Mouse (Mus musculus) heart, embryonic 14.5 days (tissue): ENCODE measurements around the gene S100a10. TPM values are rescaled to one million over a fixed set of nuclear protein-coding genes. Genes with fewer than 3 reads are reported as not detected.
A peak's percentile ranks its signal among the peaks of the same experiment; 100 is the strongest.

Source experiments
- ATAC-seq: fragments of 200-750 bp; cut with Nextera tagmentation; 2 replicates; pipeline ENCODE4 v1.8.0; 2017; ENCODE audit warnings: low read depth, moderate TSS enrichment; ENCODE audit not compliant: insufficient number of reproducible peaks, insufficient read depth, low FRiP score
- H3K27ac ChIP-seq, 2 experiments: fragments of 200-500 bp in 1 of 2; fragments of 300-500 bp in 1 of 2; sonication (generic) in 1 of 2; replicated peaks in 1 of 2; 2 replicates each; pipeline ENCODE4 v1.5.1; 2012 to 2014; ENCODE audit warnings: low read depth in 2 of 2, low read length in 2 of 2, control low read depth in 1 of 2, mild to moderate bottlenecking in 1 of 2, mixed read lengths in 1 of 2; ENCODE audit not compliant: control insufficient read depth in 1 of 2, insufficient read depth in 1 of 2
- H3K27me3 ChIP-seq: fragments of 300-500 bp; sonication (generic); 2 replicates; pipeline ENCODE4 v1.6.1; 2014; ENCODE audit warnings: mild to moderate bottlenecking, low read length, control low read depth; ENCODE audit not compliant: control insufficient read depth, insufficient read depth
- H3K36me3 ChIP-seq: fragments of 300-500 bp; sonication (generic); 2 replicates; pipeline ENCODE4 v1.6.1; 2014; ENCODE audit warnings: mild to moderate bottlenecking, control low read depth, low read length, mixed read lengths; ENCODE audit not compliant: control insufficient read depth, insufficient read depth
- H3K4me1 ChIP-seq, 2 experiments: fragments of 200-500 bp in 1 of 2; fragments of 300-500 bp in 1 of 2; sonication (generic) in 1 of 2; 2 replicates each; pipeline ENCODE4 v1.6.1; 2012 to 2014; ENCODE audit warnings: low read length in 2 of 2, control low read depth in 1 of 2, mixed read lengths in 1 of 2; ENCODE audit not compliant: control insufficient read depth in 2 of 2, insufficient read depth in 2 of 2
- H3K4me2 ChIP-seq: fragments of 300-500 bp; sonication (generic); 2 replicates; pipeline ENCODE4 v1.6.1; 2014; ENCODE audit warnings: mild to moderate bottlenecking, low read length
- H3K4me3 ChIP-seq, 2 experiments: fragments of 200-500 bp in 1 of 2; fragments of 300-500 bp in 1 of 2; sonication (generic) in 1 of 2; 2 replicates each; pipeline ENCODE4 v1.5.1; 2012 to 2014; ENCODE audit warnings: low read length in 2 of 2, mild to moderate bottlenecking in 2 of 2, control low read depth in 1 of 2, low read depth in 1 of 2, moderate library complexity in 1 of 2; ENCODE audit not compliant: control insufficient read depth in 1 of 2, insufficient read depth in 1 of 2
- H3K9ac ChIP-seq: fragments of 300-500 bp; sonication (generic); 2 replicates; pipeline ENCODE4 v1.6.1; 2014; ENCODE audit warnings: mild to moderate bottlenecking, low read length
- H3K9me3 ChIP-seq: fragments of 300-500 bp; sonication (generic); 2 replicates; pipeline ENCODE4 v1.6.1; 2016; ENCODE audit warnings: low read length, control low read depth; ENCODE audit not compliant: control insufficient read depth
- WGBS: fragments of 180-500 bp; shearing (Covaris S2); extraction: QIAGEN DNeasy Blood & Tissue Kit; methylation state at CpG from one replicate; pipeline ENCODE4 v1.1.7; 2014; 5-methylcytosine and 5-hydroxymethylcytosine counted together
- polyA plus RNA-seq: library from polyadenylated mRNA; unstranded; fragments of >200 nt; fragmentation: Nextera tagmentation; extraction: Ambion mirVana; gene quantifications from 2 replicates; pipeline ENCODE4 v1.2.1, GENCODE M21; 2014

S100a10 gene
- polyA plus RNA-seq, 1 experiment from 2014 or later, result 238 TPM

DNA sequence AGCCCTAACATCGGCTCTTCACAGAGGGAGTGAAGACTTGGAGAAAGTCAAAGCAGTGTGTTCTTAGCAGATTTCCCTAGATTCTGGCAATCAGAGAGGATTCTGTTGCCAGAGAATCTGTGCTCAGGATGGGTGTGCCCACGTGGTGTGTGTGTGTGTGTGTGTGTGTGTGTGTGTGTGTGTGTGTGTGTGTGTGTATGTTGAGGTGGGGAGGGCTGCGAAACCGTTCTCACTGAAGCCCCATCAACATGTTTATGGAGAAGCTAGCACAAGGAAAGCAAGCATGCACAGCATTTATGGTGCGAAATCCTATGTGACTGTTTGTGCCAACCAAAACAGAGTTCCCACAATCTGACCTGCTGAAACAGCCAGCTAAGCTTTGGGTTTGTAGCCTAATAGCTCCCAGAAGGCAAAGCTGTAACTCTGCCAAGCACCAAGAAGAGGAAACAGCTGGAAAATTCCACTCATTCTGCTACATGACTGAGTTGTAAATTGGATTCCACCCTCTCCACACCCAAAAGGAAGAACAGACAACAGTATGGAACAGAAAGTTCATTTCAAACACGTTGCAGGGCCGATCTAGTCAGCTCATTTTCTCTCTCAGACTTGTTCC lies 13.7 kb downstream of the S100a10 start:
- 45% methylated on average over 7 of the region's 7 CpGs for WGBS
- Histone ChIP-seq H3K4me1 (peaks cover 2 to 4% of the 10 kb centered on the region in 2 experiments; a peak in 1 of 4 replicates), H3K27ac (peak overlapping the region; percentile 64 to 80), H3K27me3 (no peaks in the 10 kb centered on the region), H3K9ac (no peak overlapping the region), H3K4me2 (no peak overlapping the region; the same call in 1 of the 2 replicates), H3K4me3 (no peak overlapping the region), H3K9me3 (no peaks in the 10 kb centered on the region), H3K36me3 (peaks cover 12% of the 10 kb centered on the region)
- peak; percentile 69 for ATAC-seq

DNA sequence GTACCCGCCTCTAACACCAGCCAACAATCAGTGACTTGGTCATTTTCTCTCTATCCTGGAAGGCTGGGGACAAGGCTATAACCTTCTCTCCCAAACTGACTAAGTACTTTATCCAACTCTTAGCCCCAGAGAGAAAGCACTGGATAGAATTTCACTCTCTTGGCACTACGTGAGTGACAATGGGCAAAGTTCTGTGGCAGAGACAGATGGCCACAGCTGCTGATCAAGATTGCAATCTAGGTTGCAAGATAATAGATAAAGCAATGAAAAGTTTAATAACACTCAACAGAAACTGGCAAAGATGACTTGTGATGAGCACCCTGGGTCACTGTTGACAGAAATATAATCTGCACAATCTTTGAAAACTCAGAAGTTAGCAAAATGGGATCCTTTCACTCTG lies 14.2 kb downstream of the S100a10 start:
- no peak for ATAC-seq
- no peak overlapping the region for H3K9ac ChIP-seq
- no peak overlapping the region for H3K4me2 ChIP-seq
- 36% methylated on average over 2 of the region's 2 CpGs for WGBS
- H3K27me3 ChIP-seq, result no peaks in the 10 kb centered on the region
- no peaks in the 10 kb centered on the region for H3K9me3 ChIP-seq
- H3K4me3 ChIP-seq, result no peak overlapping the region
- H3K4me1 ChIP-seq, result peaks cover 2 to 4% of the 10 kb centered on the region in 2 experiments; a peak in 1 of 4 replicates
- H3K36me3 ChIP-seq, result peaks cover 9% of the 10 kb centered on the region
- peak overlapping the region; percentile 64 to 80 for H3K27ac ChIP-seq

DNA sequence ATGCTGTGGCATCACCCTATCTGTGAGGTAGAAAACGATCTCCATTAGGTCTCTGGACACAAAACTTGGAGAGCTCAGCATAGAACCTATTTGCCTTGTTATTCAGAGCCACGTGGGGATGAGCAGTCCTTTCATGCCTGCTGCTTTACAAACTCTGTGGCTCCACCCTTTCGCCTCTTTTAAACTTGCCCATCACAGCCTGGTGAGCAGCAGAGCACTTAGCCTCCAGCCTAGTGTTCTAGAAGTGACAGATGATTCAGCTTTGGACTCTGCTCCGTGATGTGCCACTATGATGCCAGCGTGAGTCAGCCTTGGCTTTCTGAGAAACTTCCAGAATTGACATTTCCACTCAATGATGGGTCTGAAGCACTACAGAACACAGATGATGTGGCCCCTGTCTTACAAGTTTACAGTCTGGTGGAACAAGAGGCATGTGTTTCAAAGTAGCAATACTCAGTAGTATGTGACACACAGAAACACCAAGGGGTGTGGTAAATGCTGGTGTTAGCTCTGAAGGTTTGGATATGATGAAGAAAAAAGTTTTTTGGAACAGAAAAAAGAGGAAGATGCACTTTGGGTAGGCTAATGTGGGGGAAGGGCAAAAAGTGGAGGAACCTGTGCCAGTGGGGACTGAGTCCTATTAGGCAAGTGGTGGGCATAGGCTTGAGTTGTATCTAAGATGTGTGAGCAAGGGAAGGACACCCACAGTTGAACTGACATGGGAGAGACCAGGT lies 17.3 kb downstream of the S100a10 start:
- H3K4me1 ChIP-seq, result peaks cover 2 to 4% of the 10 kb centered on the region in 2 experiments; a peak in 1 of 4 replicates
- no peak overlapping the region for H3K27ac ChIP-seq
- 67% methylated on average over 5 of the region's 5 CpGs for WGBS
- H3K9ac ChIP-seq, result no peak overlapping the region
- ATAC-seq, result no peak
- H3K36me3 ChIP-seq, result no peaks in the 10 kb centered on the region
- no peaks in the 10 kb centered on the region for H3K27me3 ChIP-seq
- no peak overlapping the region for H3K4me2 ChIP-seq
- no peak overlapping the region for H3K4me3 ChIP-seq
- no peaks in the 10 kb centered on the region for H3K9me3 ChIP-seq

- Histone ChIP-seq H3K27me3 (no peaks in the 10 kb centered on the region), H3K27ac (no peak overlapping the region), H3K4me2 (no peak overlapping the region), H3K4me1 (no peaks in the 10 kb centered on the region), H3K4me3 (no peak overlapping the region), H3K9ac (no peak overlapping the region), H3K9me3 (no peaks in the 10 kb centered on the region), H3K36me3 (no peaks in the 10 kb centered on the region)
- 70% methylated on average over 6 of the region's 6 CpGs for WGBS
- ATAC-seq, result no peak
Measured at GRCm38 (mm10) chr3:93579317-93580038, 24.6 kb downstream of the S100a10 start.

DNA sequence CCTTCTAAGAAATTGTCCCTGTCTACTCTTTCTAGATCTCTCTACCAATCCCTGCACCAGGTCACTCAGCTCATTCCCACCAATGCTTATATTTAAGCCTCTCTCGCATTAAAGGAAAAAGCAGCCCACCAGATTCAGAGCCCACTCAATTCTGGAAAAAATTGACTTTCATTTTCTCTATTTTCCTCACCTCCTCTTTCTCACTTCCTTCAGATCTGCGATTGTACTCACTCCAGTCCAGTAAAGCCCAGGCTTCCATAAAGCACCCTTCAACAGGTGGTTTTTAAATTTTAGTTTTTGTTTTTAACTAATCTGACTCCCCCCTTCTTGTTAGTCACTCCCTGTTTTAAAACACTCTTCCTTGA lies 25.1 kb downstream of the S100a10 start:
- no peaks in the 10 kb centered on the region for H3K36me3 ChIP-seq
- no peak overlapping the region for H3K4me3 ChIP-seq
- H3K4me2 ChIP-seq, result no peak overlapping the region
- H3K4me1 ChIP-seq, result no peaks in the 10 kb centered on the region
- no peak overlapping the region for H3K9ac ChIP-seq
- 86% methylated on average over 2 of the region's 2 CpGs for WGBS
- no peaks in the 10 kb centered on the region for H3K9me3 ChIP-seq
- no peak overlapping the region for H3K27ac ChIP-seq
- H3K27me3 ChIP-seq, result no peaks in the 10 kb centered on the region
- no peak for ATAC-seq

DNA sequence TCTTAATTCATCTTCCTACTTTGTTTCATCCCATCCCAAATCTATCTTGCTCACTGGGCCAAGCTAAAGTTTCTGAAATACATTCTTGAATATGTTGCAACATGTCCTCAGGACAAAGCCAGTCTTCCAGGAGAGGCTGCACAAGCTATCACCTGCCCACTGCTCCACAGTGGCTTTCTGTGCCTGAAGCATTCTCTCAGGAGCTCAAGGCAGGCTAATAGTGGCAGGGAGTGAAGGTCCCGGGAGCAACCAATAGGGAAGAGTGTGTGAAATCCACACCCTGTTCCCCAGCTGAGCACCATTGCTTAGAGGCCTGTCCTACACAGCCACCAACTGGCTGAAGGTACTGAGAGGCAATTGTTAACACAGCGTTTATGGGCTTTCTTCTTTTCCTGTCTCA lies 26.1 kb downstream of the S100a10 start:
- no peak overlapping the region for H3K9ac ChIP-seq
- no peaks in the 10 kb centered on the region for H3K36me3 ChIP-seq
- H3K4me1 ChIP-seq, result no peaks in the 10 kb centered on the region
- no peaks in the 10 kb centered on the region for H3K27me3 ChIP-seq
- no peak overlapping the region for H3K27ac ChIP-seq
- no peak for ATAC-seq
- no peaks in the 10 kb centered on the region for H3K9me3 ChIP-seq
- H3K4me2 ChIP-seq, result no peak overlapping the region
- 42% methylated on average over 2 of the region's 2 CpGs for WGBS
- H3K4me3 ChIP-seq, result no peak overlapping the region

GRCm38 (mm10) chr3:93581687-93582086 lies 26.8 kb downstream of the S100a10 start:
- WGBS, result 75% methylated on average over 4 of the region's 4 CpGs
- Histone ChIP-seq H3K27me3 (no peaks in the 10 kb centered on the region), H3K4me3 (no peak overlapping the region), H3K9me3 (no peaks in the 10 kb centered on the region), H3K36me3 (no peaks in the 10 kb centered on the region), H3K9ac (no peak overlapping the region), H3K4me1 (no peaks in the 10 kb centered on the region), H3K27ac (no peak overlapping the region), H3K4me2 (no peak overlapping the region)
- no peak for ATAC-seq
